Mouse (Mus musculus): Measurements from ENCODE around the gene Sdf2l1. TPM values are rescaled to one million over a fixed set of nuclear protein-coding genes. Genes with fewer than 3 reads are reported as not detected.

The Sdf2l1 gene
- polyA plus RNA-seq, 1 experiment from 2014 or later, result 105 TPM

- H3K9ac ChIP-seq (replicated peaks; ENCODE audit: low read length), result no peak overlapping the region
- no peaks in the 10 kb centered on the region for H3K27me3 ChIP-seq (ENCODE audit: insufficient read depth, low read length)
- H3K4me2 ChIP-seq (replicated peaks; ENCODE audit: low read depth, low read length), result no peak overlapping the region
- H3K36me3 ChIP-seq (ENCODE audit: insufficient read depth, low read length), result peaks cover 62% of the 10 kb centered on the region
- no peak overlapping the region for H3K27ac ChIP-seq (ENCODE audit: low read length)
- no peak for ATAC-seq (ENCODE audit: low FRiP score, low TSS enrichment)
- 66% methylated on average over 13 of the region's 13 CpGs for WGBS
- H3K9me3 ChIP-seq (ENCODE audit: low read length), result no peaks in the 10 kb centered on the region
- no peaks in the 10 kb centered on the region for H3K4me1 ChIP-seq (ENCODE audit: insufficient read depth, low read length)
- H3K4me3 ChIP-seq (ENCODE audit: low read length), result no peak overlapping the region
These were observed 45.5 kb downstream of the Sdf2l1 start for GRCm38 (mm10) chr16:17086669-17087193.

GRCm38 (mm10) chr16:17086241-17086640, 45.9 kb downstream of the Sdf2l1 start:
- H3K4me2 ChIP-seq (replicated peaks; ENCODE audit: low read depth, low read length), result no peak overlapping the region
- peaks cover 60% of the 10 kb centered on the region for H3K36me3 ChIP-seq (ENCODE audit: insufficient read depth, low read length)
- no peak overlapping the region for H3K4me3 ChIP-seq (ENCODE audit: low read length)
- WGBS, result 83% methylated on average over 3 of the region's 3 CpGs
- no peaks in the 10 kb centered on the region for H3K9me3 ChIP-seq (ENCODE audit: low read length)
- no peaks in the 10 kb centered on the region for H3K27me3 ChIP-seq (ENCODE audit: insufficient read depth, low read length)
- no peak overlapping the region for H3K9ac ChIP-seq (replicated peaks; ENCODE audit: low read length)
- ATAC-seq (ENCODE audit: low FRiP score, low TSS enrichment), result no peak
- H3K4me1 ChIP-seq (ENCODE audit: insufficient read depth, low read length), result no peaks in the 10 kb centered on the region
- H3K27ac ChIP-seq (ENCODE audit: low read length), result no peak overlapping the region

GRCm38 (mm10) chr16:17085636-17086035, 46.5 kb downstream of the Sdf2l1 start:
- H3K4me3 ChIP-seq (ENCODE audit: low read length), result no peak overlapping the region
- no peaks in the 10 kb centered on the region for H3K4me1 ChIP-seq (ENCODE audit: insufficient read depth, low read length)
- WGBS, result 92% methylated on average over 4 of the region's 4 CpGs
- H3K9ac ChIP-seq (replicated peaks; ENCODE audit: low read length), result no peak overlapping the region
- no peak overlapping the region for H3K27ac ChIP-seq (ENCODE audit: low read length)
- no peaks in the 10 kb centered on the region for H3K9me3 ChIP-seq (ENCODE audit: low read length)
- no peaks in the 10 kb centered on the region for H3K27me3 ChIP-seq (ENCODE audit: insufficient read depth, low read length)
- H3K4me2 ChIP-seq (replicated peaks; ENCODE audit: low read depth, low read length), result no peak overlapping the region
- H3K36me3 ChIP-seq (ENCODE audit: insufficient read depth, low read length), result peaks cover 59% of the 10 kb centered on the region
- ATAC-seq (ENCODE audit: low FRiP score, low TSS enrichment), result no peak

GRCm38 (mm10) chr16:17082121-17082792, 49.9 kb downstream of the Sdf2l1 start:
- H3K4me1 ChIP-seq (ENCODE audit: insufficient read depth, low read length), result no peaks in the 10 kb centered on the region
- H3K27me3 ChIP-seq (ENCODE audit: insufficient read depth, low read length), result no peaks in the 10 kb centered on the region
- no peak overlapping the region for H3K4me3 ChIP-seq (ENCODE audit: low read length)
- no peaks in the 10 kb centered on the region for H3K9me3 ChIP-seq (ENCODE audit: low read length)
- H3K36me3 ChIP-seq (ENCODE audit: insufficient read depth, low read length), result peaks cover 38% of the 10 kb centered on the region
- H3K4me2 ChIP-seq (replicated peaks; ENCODE audit: low read depth, low read length), result no peak overlapping the region
- ATAC-seq (ENCODE audit: low FRiP score, low TSS enrichment), result no peak
- no peak overlapping the region for H3K9ac ChIP-seq (replicated peaks; ENCODE audit: low read length)
- no peak overlapping the region for H3K27ac ChIP-seq (ENCODE audit: low read length)
- 82% methylated on average over 6 of the region's 6 CpGs for WGBS

MicroRNAs within 50 kb of the gene (microRNA counts, 519-probe panel; counts per million panel counts)
- 4,353 counts per million, percentile 92 among the panel's probes with 10 or more counts for microRNA mmu-miR-130b
- microRNA mmu-miR-301b, result 3,033 counts per million, percentile 71 among the panel's probes with 10 or more counts

Small RNA genes lying within 50 kb of the gene (microRNA-seq; reads per million reads assigned to microRNA genes)
- 6,486 reads per million, percentile 93 among the genes with 10 or more reads in this experiment for gene Mir130b
- gene Mir301b, result 64.8 reads per million, percentile 51 among the genes with 10 or more reads in this experiment

Other genes with a start within 250 kb of the Sdf2l1 start
- 37.7 TPM in 2 replicates for gene Ppm1f, start 235.9 kb downstream of the Sdf2l1 start, polyA plus RNA-seq (2015; fragmentation: Nextera tagmentation; extraction: Ambion mirVana)
- 171 and 172 TPM in 2 replicates for gene Mapk1, start 149.0 kb downstream of the Sdf2l1 start, polyA plus RNA-seq (2015; fragmentation: Nextera tagmentation; extraction: Ambion mirVana)
- gene Ypel1, start 62.7 kb downstream of the Sdf2l1 start, polyA plus RNA-seq (2015; fragmentation: Nextera tagmentation; extraction: Ambion mirVana), result 43.2 and 44.8 TPM in 2 replicates
- gene Ppil2, start 21.1 kb downstream of the Sdf2l1 start, polyA plus RNA-seq (2015; fragmentation: Nextera tagmentation; extraction: Ambion mirVana), result 150 and 161 TPM in 2 replicates
- gene 2610318N02Rik, start 7.2 kb downstream of the Sdf2l1 start, polyA plus RNA-seq (2015; fragmentation: Nextera tagmentation; extraction: Ambion mirVana), result 57.5 and 60.6 TPM in 2 replicates
- gene Ydjc, start 12.2 kb upstream of the Sdf2l1 start, polyA plus RNA-seq (2015; fragmentation: Nextera tagmentation; extraction: Ambion mirVana), result 7.2 and 7.8 TPM in 2 replicates
- gene Ccdc116, start 14.8 kb upstream of the Sdf2l1 start, polyA plus RNA-seq (2015; fragmentation: Nextera tagmentation; extraction: Ambion mirVana), result 0.31 and 0.36 TPM in 2 replicates
- gene Ube2l3, start 70.3 kb upstream of the Sdf2l1 start, polyA plus RNA-seq (2015; fragmentation: Nextera tagmentation; extraction: Ambion mirVana), result 332 and 350 TPM in 2 replicates
- 0.36 and 0.51 TPM in 2 replicates for gene Rimbp3, start 76.2 kb upstream of the Sdf2l1 start, polyA plus RNA-seq (2015; fragmentation: Nextera tagmentation; extraction: Ambion mirVana)
- 4.9 and 5.4 TPM in 2 replicates for gene Hic2, start 101.2 kb upstream of the Sdf2l1 start, polyA plus RNA-seq (2015; fragmentation: Nextera tagmentation; extraction: Ambion mirVana)
- 19.2 and 19.4 TPM in 2 replicates for gene Tmem191c, start 143.7 kb upstream of the Sdf2l1 start, polyA plus RNA-seq (2015; fragmentation: Nextera tagmentation; extraction: Ambion mirVana)
- 0.69 and 0.89 TPM in 2 replicates for gene Serpind1, start 199.0 kb upstream of the Sdf2l1 start, polyA plus RNA-seq (2015; fragmentation: Nextera tagmentation; extraction: Ambion mirVana)

Measured in kidney, embryonic 16.5 days (tissue).